Mouse (Mus musculus) embryonic facial prominence, embryonic 14.5 days (tissue): ENCODE measurements around the gene Hoxc4. TPM values are rescaled to one million over a fixed set of nuclear protein-coding genes. Genes with fewer than 3 reads are reported as not detected.
A peak's percentile ranks its signal among the peaks of the same experiment; 100 is the strongest.

Experiments used
- ATAC-seq: fragments of 200-750 bp; cut with Nextera tagmentation; 2 replicates; pipeline ENCODE4 v1.8.0; 2017; ENCODE audit warnings: low read depth, moderate number of reproducible peaks, moderate TSS enrichment
- DNase-seq: peaks from one replicate; pipeline ENCODE4 v3.0.0-alpha.2; 2015; ENCODE audit warnings: low spot score
- H3K27ac ChIP-seq: fragments of 300-500 bp; sonication (generic); replicated peaks from 2 replicates; pipeline ENCODE4 v1.5.1; 2014; ENCODE audit warnings: low read depth, mild to moderate bottlenecking, low read length, moderate library complexity
- H3K27me3 ChIP-seq: fragments of 300-500 bp; sonication (generic); replicated peaks from 2 replicates; pipeline ENCODE4 v1.6.1; 2014; ENCODE audit warnings: low read length; ENCODE audit not compliant: control insufficient read depth, insufficient read depth
- H3K36me3 ChIP-seq: fragments of 300-500 bp; sonication (generic); 2 replicates; pipeline ENCODE4 v1.6.1; 2014; ENCODE audit warnings: low read length, mixed read lengths; ENCODE audit not compliant: control insufficient read depth, insufficient read depth
- H3K4me1 ChIP-seq: fragments of 300-500 bp; sonication (generic); 2 replicates; pipeline ENCODE4 v1.6.1; 2014; ENCODE audit warnings: antibody characterized with exemption, low read length; ENCODE audit not compliant: control insufficient read depth, insufficient read depth
- H3K4me2 ChIP-seq: fragments of 300-500 bp; sonication (generic); 2 replicates; pipeline ENCODE4 v1.6.1; 2014; ENCODE audit warnings: low read depth, mild to moderate bottlenecking, low read length, moderate library complexity, mixed read lengths
- H3K4me3 ChIP-seq: fragments of 300-500 bp; sonication (generic); 2 replicates; pipeline ENCODE4 v1.5.1; 2014; ENCODE audit warnings: low read depth, mild to moderate bottlenecking, low read length
- H3K9ac ChIP-seq: fragments of 300-500 bp; sonication (generic); 2 replicates; pipeline ENCODE4 v1.6.1; 2014; ENCODE audit warnings: low read depth, mild to moderate bottlenecking, low read length, moderate library complexity, mixed read lengths
- H3K9me3 ChIP-seq: fragments of 300-500 bp; sonication (generic); 2 replicates; pipeline ENCODE4 v1.6.1; 2016; ENCODE audit warnings: low read length; ENCODE audit not compliant: control insufficient read depth
- WGBS: fragments of 180-500 bp; shearing (Covaris S2); extraction: QIAGEN DNeasy Blood & Tissue Kit; methylation state at CpG from one replicate; pipeline ENCODE4 v1.1.7; 2014; 5-methylcytosine and 5-hydroxymethylcytosine counted together
- polyA plus RNA-seq: library from polyadenylated mRNA; unstranded; fragments of >200 nt; fragmentation: Nextera tagmentation; extraction: Ambion mirVana; gene quantifications from 2 replicates; pipeline ENCODE4 v1.2.1, GENCODE M21; 2014

Gene Hoxc4
- polyA plus RNA-seq, 1 experiment from 2014 or later = 2.5 TPM

GRCm38 (mm10) chr15:102984925-102985324 lies 33.8 kb upstream of the Hoxc4 start:
- H3K4me1 ChIP-seq = no peaks in the 10 kb centered on the region
- no peak overlapping the region for H3K9ac ChIP-seq
- H3K4me3 ChIP-seq = no peak overlapping the region
- DNase-seq (no peak), ATAC-seq (no peak)
- H3K36me3 ChIP-seq = no peaks in the 10 kb centered on the region
- WGBS = 9% methylated on average over 3 of the region's 3 CpGs
- peaks cover 99% of the 10 kb centered on the region for H3K27me3 ChIP-seq
- H3K9me3 ChIP-seq = no peaks in the 10 kb centered on the region
- H3K27ac ChIP-seq = no peak overlapping the region
- no peak overlapping the region for H3K4me2 ChIP-seq

GRCm38 (mm10) chr15:102987124-102987833 lies 31.5 kb upstream of the Hoxc4 start:
- H3K4me2 ChIP-seq = no peak overlapping the region
- H3K4me1 ChIP-seq = no peaks in the 10 kb centered on the region
- ATAC-seq = no peak
- peak; percentile 88 for DNase-seq
- H3K36me3 ChIP-seq = no peaks in the 10 kb centered on the region
- H3K27ac ChIP-seq = no peak overlapping the region
- H3K27me3 ChIP-seq = peaks cover 97% of the 10 kb centered on the region
- no peak overlapping the region for H3K4me3 ChIP-seq
- no peak overlapping the region for H3K9ac ChIP-seq
- no peaks in the 10 kb centered on the region for H3K9me3 ChIP-seq
- 5% methylated on average over 21 of the region's 21 CpGs for WGBS

GRCm38 (mm10) chr15:102988078-102988477 lies 30.7 kb upstream of the Hoxc4 start:
- no peak for ATAC-seq
- WGBS = 19% methylated on average over 5 of the region's 5 CpGs
- H3K4me2 ChIP-seq = no peak overlapping the region

GRCm38 (mm10) chr15:102990461-102991397 lies 28.0 kb upstream of the Hoxc4 start, which contains the start of gene Hoxc8:
TSS of gene Hoxc8 (plus strand) at chr15:102990607.
- DNase-seq (no peak), ATAC-seq (no peak)
- peak within 1 kb of the TSS; percentile 33 for H3K4me2 ChIP-seq
- no peak within 1 kb of the TSS for H3K27ac ChIP-seq
- WGBS = under 1% methylated on average over 40 of the region's 69 CpGs
- H3K9ac ChIP-seq = no peak within 1 kb of the TSS
- H3K4me1 ChIP-seq = no peaks in the 10 kb centered on the region
- peaks cover 96% of the 10 kb centered on the region for H3K27me3 ChIP-seq
- H3K9me3 ChIP-seq = no peaks in the 10 kb centered on the region
- peak within 1 kb of the TSS; percentile 18 for H3K4me3 ChIP-seq
- H3K36me3 ChIP-seq = no peaks in the 10 kb centered on the region

More at GRCm38 (mm10) chr15:102988078-102988477, 30.7 kb upstream of the Hoxc4 start:
- H3K27ac ChIP-seq = no peak overlapping the region
- H3K36me3 ChIP-seq = no peaks in the 10 kb centered on the region
- no peak overlapping the region for H3K9ac ChIP-seq
- H3K9me3 ChIP-seq = no peaks in the 10 kb centered on the region
- H3K4me1 ChIP-seq = no peaks in the 10 kb centered on the region
- H3K27me3 ChIP-seq = peaks cover 97% of the 10 kb centered on the region
- no peak for DNase-seq
- H3K4me3 ChIP-seq = no peak overlapping the region

GRCm38 (mm10) chr15:102991782-102992181 lies 27.0 kb upstream of the Hoxc4 start:
- Histone ChIP-seq H3K36me3 (no peaks in the 10 kb centered on the region), H3K27ac (no peak overlapping the region), H3K9ac (no peak overlapping the region), H3K27me3 (peaks cover 96% of the 10 kb centered on the region), H3K4me2 (no peak overlapping the region), H3K9me3 (no peaks in the 10 kb centered on the region), H3K4me1 (no peaks in the 10 kb centered on the region), H3K4me3 (no peak overlapping the region)
- 3% methylated on average over 7 of the region's 7 CpGs for WGBS
- ATAC-seq (no peak), DNase-seq (no peak)

GRCm38 (mm10) chr15:102992206-102992605 lies 26.5 kb upstream of the Hoxc4 start:
- ATAC-seq = no peak
- H3K4me2 ChIP-seq = no peak overlapping the region
- no peaks in the 10 kb centered on the region for H3K9me3 ChIP-seq
- H3K4me3 ChIP-seq = no peak overlapping the region
- peaks cover 96% of the 10 kb centered on the region for H3K27me3 ChIP-seq
- H3K9ac ChIP-seq = no peak overlapping the region
- no peak overlapping the region for H3K27ac ChIP-seq
- WGBS = 3% methylated on average over 11 of the region's 11 CpGs
- H3K36me3 ChIP-seq = no peaks in the 10 kb centered on the region
- no peaks in the 10 kb centered on the region for H3K4me1 ChIP-seq
- no peak for DNase-seq

- H3K9me3 ChIP-seq = no peaks in the 10 kb centered on the region
- no peak for ATAC-seq
- no peaks in the 10 kb centered on the region for H3K36me3 ChIP-seq
- H3K4me3 ChIP-seq = no peak overlapping the region
- WGBS = 0% methylated on average over 3 of the region's 3 CpGs
- H3K4me1 ChIP-seq = no peaks in the 10 kb centered on the region
- no peak overlapping the region for H3K9ac ChIP-seq
- peaks cover 96% of the 10 kb centered on the region for H3K27me3 ChIP-seq
- H3K4me2 ChIP-seq = no peak overlapping the region
- H3K27ac ChIP-seq = no peak overlapping the region
- no peak for DNase-seq
These were observed 25.9 kb upstream of the Hoxc4 start for GRCm38 (mm10) chr15:102992863-102993262.

- no peak overlapping the region for H3K4me3 ChIP-seq
- H3K36me3 ChIP-seq = no peaks in the 10 kb centered on the region
- H3K4me2 ChIP-seq = no peak overlapping the region
- DNase-seq (no peak), ATAC-seq (no peak)
- peaks cover 15% of the 10 kb centered on the region; the same call in 1 of the 2 replicates for H3K4me1 ChIP-seq
- no peak overlapping the region for H3K9ac ChIP-seq
- H3K9me3 ChIP-seq = no peaks in the 10 kb centered on the region
- WGBS = 2% methylated on average over 9 of the region's 9 CpGs
- no peak overlapping the region for H3K27ac ChIP-seq
- H3K27me3 ChIP-seq = peaks cover 98% of the 10 kb centered on the region
These were observed 22.2 kb upstream of the Hoxc4 start for GRCm38 (mm10) chr15:102996548-102996947.
